Mouse (Mus musculus) heart, adult 8-10 months (tissue): Measurements from ENCODE around the gene Mlxip. TPM values are rescaled to one million over a fixed set of nuclear protein-coding genes. Genes with fewer than 3 reads are reported as not detected.
A peak's percentile ranks its signal among the peaks of the same experiment; 100 is the strongest.

Experiments used
- DNase-seq: peaks from one replicate; pipeline ENCODE4 v3.0.0; 2022; ENCODE audit warnings: low spot score
- total RNA-seq, 4 experiments: library from RNA; stranded (reverse); gene quantifications; 2 replicates each; pipeline ENCODE4 v1.2.4; 2022

Gene Mlxip
- total RNA-seq, 4 experiments from 2014 or later = 23.4 to 30.6 (median 27.3) TPM

DNA sequence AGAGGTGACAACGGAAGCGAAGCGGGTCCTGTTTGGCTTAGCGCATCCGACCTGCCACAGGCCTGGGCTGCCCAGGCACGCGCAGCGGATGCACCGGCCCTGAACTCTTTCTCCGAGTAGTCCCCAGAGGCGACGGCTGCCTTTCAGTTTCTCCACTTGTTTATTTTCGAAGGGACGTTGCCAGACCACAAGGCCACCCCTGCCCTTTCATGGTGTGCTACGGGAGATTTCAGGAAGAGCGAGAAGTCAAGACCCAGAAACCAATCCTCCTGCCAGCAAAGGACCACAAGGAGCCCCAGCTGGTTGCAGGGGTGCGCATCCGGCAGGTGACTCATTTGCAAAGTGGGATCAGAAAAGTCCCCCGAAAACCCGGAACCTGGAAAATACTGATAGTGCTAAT is 12.6 kb upstream of the Mlxip start:
- DNase-seq = no peak

DNA sequence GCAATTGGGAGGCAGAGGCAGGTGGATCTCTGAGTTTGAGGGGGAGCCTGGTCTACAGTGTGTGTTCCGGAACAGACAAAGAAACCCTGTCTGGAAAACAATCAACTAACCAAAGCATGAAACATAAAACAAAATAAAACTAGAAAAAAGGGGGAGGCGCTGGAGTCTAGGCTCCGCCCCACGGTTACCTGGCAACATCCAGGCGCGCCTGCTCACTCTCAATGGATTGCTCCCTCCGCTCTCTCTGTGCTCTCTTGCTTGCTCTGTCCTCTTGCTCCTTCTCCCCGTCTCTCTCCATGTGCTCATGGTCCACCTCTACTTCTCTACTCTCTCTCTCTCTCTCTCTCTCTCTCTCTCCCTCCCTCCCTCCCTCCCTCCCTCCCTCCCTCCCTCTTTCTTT is 11.9 kb upstream of the Mlxip start:
- no peak for DNase-seq

- DNase-seq = no peak
Observed at GRCm38 (mm10) chr5:123388452-123388851, 6.1 kb upstream of the Mlxip start.

- no peak for DNase-seq
Observed at GRCm38 (mm10) chr5:123390536-123391441, 3.8 kb upstream of the Mlxip start.

DNA sequence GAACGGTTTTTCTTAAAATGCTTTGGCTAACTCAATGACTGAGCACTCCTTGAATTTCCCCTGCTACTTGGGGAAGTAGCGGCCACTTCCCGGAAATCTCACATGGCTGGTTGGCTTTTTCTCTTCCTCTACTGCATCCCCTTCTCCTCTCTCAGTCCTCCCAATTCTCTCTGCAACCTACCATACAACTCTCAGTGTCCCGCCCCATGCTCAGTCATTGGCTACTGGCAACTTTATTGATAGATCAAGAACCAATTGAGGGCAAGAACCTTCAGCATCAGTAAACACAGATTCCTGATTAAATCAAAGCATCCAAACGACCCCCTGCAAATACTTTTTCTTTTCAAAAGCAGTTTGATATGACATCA is 3.2 kb upstream of the Mlxip start:
- DNase-seq = no peak

GRCm38 (mm10) chr5:123393786-123394302 is 754 bp upstream of the Mlxip start:
- no peak for DNase-seq

- DNase-seq = no peak
Observed at GRCm38 (mm10) chr5:123394957-123395881, 621 bp downstream of the Mlxip start.

GRCm38 (mm10) chr5:123396901-123397464 is 2.4 kb downstream of the Mlxip start:
- DNase-seq = no peak

DNA sequence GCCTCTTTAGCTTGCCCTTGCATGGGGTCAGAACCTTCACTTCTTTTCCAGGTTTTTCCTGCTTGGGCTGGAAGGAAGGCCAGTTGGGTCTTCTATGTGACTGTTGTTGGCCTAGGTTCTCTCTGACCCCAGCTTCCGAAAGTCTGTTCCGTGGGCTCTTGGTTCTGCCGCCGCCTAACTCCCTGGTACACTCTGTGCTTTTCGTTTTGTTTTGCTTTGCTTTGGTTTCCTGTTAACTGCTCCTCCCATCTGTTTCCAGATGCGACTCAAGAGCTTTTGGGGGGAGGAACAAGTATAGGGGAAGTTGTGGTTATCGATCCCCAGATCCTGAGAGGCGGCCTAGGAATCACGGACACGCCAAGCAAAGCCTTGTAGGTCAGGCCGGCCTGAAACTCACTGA is 3.2 kb downstream of the Mlxip start:
- peak; percentile 87 for DNase-seq

DNA sequence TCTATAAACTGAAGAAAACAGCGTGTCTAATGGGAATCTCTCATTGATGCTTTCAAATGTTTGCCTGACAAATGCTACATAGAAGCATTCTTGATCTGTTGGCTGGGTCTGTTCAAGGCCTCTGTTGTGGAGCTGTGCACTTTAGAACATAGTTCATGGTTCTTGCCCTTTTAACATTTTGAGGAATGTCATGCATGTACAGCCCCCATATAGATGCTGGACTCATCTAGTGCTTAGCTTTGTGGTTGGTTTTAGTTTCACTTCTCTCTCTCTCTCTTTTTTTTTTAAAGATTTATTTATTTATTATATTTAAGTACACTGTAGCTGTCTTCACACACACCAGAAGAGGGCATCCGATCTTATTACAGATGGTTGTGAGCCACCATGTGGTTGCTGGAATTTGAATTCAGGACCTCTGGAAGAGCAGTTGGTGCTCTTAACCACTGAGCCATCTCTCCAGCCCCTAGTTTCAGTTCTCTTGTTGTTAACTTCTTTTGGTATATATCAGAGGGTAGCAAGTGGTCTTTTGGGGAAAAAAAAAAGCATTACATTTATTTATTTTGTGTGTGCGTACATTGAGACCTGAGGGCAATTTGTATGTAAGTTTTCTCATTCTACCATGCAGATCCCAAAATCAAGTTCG is 4.4 kb downstream of the Mlxip start:
- no peak for DNase-seq

DNA sequence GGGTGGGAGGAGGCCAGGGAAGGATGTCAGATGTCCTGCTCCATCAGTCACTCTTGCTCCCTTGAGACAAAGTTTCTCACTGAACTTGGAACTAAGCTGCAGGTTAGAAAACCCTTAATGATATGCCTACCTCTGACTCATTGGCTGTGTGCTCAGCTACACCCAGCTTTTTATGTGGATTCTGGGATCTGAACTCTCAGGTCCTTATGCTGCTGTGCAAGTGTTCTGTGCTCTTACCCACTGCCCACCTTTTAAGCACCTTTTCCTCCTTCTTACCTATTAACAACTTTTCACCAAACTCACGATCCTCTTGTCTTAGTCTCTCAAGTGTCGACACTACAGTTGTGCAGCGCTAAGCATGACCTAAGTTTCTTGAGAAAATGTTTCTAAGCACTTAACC is 9.9 kb downstream of the Mlxip start:
- DNase-seq = no peak

GRCm38 (mm10) chr5:123406952-123407351 is 12.4 kb downstream of the Mlxip start:
- no peak for DNase-seq

DNA sequence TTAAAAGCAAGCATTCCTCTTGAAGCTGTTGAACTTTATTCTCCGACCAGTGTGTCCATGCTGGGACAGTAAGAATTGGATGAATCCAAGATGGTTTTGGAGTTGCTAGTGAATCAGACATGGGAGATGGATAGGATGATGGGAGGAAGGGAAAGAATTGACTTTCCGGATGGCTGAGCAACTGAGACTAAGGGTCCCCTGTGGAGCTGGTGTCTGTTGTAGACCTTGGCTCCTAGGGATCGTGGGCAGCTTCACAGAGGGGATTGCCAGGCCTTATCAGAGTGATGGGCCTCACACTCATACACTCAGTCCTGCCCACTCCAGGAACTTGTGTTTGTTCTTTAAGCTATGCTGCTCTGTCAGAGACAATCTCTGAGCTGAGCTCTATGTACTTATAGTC is 13.6 kb downstream of the Mlxip start:
- no peak for DNase-seq

DNA sequence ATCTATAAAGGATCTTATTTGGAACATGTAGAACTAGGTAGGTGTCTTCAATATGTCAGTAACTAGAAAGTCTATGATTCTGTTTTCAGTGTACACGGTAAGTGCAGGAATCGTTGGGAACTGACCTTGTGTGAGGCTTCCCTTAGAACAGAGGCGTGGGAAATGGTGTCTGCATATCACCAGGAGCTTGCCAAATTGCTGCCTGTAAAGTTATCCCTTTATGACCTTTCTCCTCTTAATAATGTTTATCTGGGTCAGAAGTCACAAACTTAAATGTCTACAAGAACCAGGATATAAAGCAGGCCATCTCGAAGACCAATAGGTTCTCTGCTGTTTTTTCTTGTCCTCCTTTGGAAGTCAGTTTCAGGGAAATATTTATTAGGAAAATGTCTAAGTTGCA is 17.6 kb downstream of the Mlxip start:
- DNase-seq = no peak

DNA sequence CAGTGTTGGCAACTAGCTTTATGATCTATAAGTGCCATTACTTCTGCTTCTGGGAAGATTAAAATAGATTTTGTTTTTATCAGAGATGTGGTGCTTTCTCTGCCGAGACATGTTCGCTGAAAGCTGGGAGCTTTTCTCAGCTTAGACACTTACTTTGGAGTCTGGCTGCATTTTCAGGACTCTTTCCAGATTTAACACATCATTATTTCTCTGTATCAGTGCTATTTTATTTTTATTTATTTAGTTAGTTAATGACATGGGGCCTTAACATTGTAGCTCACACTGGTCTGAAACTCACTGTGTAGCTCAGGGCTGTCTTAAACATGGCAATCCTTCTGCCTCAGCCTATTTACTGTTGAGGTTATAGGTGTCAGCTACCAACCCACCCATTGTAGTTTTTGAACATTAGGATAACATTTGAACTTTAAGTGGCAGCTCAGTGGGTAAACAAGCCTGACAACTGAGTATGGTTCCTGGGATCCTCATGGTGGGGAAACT is 19.3 kb downstream of the Mlxip start:
- no peak for DNase-seq

- no peak for DNase-seq
Observed at GRCm38 (mm10) chr5:123416149-123416548, 21.6 kb downstream of the Mlxip start.

DNA sequence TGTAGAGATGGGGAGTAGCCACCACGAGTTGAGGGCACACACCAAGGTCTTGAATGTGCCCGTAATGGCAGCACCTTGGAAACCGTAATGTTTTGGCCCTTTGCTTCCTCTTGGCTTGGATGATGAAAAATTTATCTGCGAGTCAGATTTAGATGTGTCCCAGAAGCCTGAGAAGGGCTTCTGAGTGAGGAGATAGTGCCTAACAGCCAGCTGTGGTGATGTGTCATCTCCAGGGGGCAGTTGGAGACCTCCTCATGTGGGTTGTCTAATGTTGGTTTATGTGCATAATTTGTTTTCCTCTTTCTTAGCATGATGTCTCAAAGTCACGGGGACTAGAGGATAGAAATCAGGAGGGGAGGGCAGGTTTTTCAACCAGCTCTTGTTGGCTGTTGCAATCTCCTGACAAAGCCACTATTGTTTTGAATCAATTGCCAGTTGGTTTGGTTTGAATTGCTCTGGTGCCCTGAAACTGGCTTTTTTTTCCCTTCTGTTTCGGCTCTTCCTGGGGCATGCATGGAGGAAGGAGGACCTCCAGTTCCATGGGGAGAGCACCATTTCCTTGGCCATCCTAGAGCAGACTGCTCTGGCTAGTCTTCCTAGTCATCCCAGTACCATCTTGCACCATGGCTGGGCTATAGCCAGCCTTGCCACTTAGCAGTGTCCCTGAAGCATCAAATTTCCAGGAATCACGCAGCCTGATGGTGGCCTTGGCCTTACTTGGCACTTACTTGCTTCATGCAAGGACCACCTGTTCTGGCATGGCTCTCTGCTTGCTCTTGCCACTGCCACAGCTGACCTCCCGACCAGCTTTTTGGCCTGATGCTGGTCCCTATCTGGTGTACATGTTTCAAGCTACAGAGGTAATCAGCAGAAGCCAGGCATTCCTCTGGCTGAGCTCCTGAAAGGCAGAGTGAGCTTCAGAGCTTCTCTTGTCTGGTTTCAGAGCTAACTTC is 22.2 kb downstream of the Mlxip start:
- no peak for DNase-seq

GRCm38 (mm10) chr5:123423885-123424284 is 29.3 kb downstream of the Mlxip start:
- no peak for DNase-seq

DNA sequence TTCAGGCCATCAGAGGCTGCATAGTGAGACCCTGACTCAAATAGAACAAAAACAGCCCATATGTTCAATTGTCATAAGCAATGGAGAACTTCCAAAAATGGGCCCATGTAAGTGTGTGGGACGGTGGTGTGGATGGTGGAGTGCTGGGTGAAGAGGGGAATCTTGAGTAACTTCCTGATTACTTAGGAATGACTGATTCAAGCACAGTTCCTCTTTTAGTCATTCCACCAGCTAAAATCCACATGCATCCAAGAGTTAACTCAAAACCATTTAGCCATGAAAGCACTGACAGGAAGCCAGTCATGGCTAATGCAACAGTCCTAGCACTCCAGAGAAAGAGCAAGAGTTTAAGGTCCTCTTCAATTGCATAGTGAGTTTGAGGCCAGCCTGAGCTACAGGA is 33.0 kb downstream of the Mlxip start:
- no peak for DNase-seq
